Mouse (Mus musculus) MEL (cell line): ENCODE data around the gene Olfr374.

Source experiments
- MAFK ChIP-seq: IDR thresholded peaks from 2 replicates; pipeline ENCODE4 v1.6.1; 2011; ENCODE audit warnings: low read depth, mild to moderate bottlenecking, low read length, improper control_type of control experiment, borderline replicate concordance
- MAX ChIP-seq: IDR thresholded peaks from 2 replicates; pipeline ENCODE4 v1.6.1; 2011; ENCODE audit warnings: low read length, improper control_type of control experiment
- POLR2AphosphoS5 ChIP-seq: IDR thresholded peaks from 2 replicates; pipeline ENCODE4 v1.6.1; 2012; ENCODE audit warnings: low read depth, borderline replicate concordance, mild to moderate bottlenecking, inconsistent platforms, low read length, moderate library complexity, mixed read lengths
- RAD21 ChIP-seq: IDR thresholded peaks from 2 replicates; pipeline ENCODE4 v1.6.1; 2011; ENCODE audit warnings: mild to moderate bottlenecking, low read depth, low read length, improper control_type of control experiment
- ZC3H11A ChIP-seq: IDR thresholded peaks from 2 replicates; pipeline ENCODE4 v1.6.1; 2012; ENCODE audit warnings: low read depth, mild to moderate bottlenecking, inconsistent platforms, low read length, improper control_type of control experiment

DNA sequence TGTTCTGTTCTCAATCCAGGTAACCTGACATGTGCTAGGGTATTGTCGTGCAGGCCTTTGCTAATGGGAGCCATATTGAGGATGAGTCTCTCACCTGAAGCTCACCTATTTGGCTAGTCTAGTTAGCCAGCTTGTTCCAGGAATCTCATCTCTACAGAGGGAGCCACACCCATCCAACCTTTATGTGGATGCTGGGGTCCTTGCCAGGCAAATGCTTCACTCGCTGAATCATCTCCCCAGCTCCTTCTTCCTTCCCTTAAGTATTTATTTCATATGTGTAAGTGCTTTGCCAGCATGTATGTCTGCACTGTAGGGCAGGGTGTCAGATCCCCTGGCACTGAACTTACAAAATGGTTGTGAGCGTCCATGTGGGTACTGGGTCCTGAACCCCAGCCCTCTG, 39.7 kb downstream of the Olfr374 start:
- no peak for TF ChIP-seq ZC3H11A
- no peak for TF ChIP-seq MAFK
- TF ChIP-seq RAD21 = no peak
- no peak for TF ChIP-seq MAX
- no peak for TF ChIP-seq POLR2AphosphoS5
